Mouse (Mus musculus): ENCODE data around the gene Ptgis. TPM values are rescaled to one million over a fixed set of nuclear protein-coding genes. Genes with fewer than 3 reads are reported as not detected.
A peak's percentile ranks its signal among the peaks of the same experiment; 100 is the strongest.

Gene Ptgis
- polyA plus RNA-seq, 1 experiment from 2014 or later: 23.9 TPM

DNA sequence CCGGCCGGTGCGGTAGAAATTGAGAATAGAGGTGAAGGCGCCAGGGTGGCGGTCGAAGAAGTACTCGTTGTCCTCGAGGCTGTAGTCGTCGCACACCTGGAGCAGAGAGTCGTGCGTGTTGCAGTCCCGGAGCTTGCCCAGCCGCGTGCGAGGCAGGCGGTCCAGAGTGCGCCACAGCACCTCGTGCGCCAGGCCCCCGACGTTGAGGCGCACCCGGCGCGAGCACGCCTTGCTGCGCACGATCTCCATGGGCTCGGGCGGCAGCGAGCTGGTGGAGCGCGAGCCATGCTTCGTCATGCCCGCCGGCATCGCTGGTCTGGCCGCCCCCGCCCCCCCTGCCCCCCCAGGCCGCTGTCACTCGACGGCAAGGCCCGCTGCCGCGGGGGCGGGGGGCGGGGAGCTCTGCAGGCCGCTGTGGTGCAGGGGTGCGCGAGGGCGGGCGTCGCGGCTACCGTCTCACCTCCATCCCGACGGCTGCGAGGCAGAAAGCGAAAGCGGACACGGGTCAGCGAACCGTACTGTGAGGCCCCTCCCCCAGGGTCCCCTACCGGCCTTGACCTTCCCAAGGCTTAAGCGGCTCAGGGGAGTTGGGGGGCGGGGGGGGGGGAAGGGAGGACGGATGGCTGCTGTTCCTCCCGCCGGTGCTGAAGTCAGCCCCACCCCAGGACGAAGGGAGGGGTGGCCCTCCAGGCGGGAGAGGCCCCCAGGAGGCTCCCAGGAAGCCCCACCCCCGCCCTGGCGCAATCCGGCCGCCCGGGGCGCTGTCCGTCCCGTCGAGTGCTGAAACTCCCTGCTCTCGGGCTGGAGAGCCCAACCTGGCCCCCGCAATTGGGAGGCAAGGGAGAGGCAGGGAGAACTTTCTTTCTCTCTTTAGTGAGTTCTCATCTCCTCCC lies 51.8 kb downstream of the Ptgis start:
- peak overlapping the region; percentile 55 for H3K4me3 ChIP-seq (replicated peaks)
- H3K27ac ChIP-seq: no peak overlapping the region
- no peaks in the 10 kb centered on the region for H3K36me3 ChIP-seq
- peak; percentile 15; the same call in 1 of the 2 replicates for ATAC-seq (ENCODE audit: insufficient number of reproducible peaks, insufficient read depth, low FRiP score, low TSS enrichment, low read depth)
- H3K9ac ChIP-seq (replicated peaks): 0 out of 2 replicates have a peak overlapping the region, but pooled peaks have one; percentile 8
- H3K9me3 ChIP-seq: no peaks in the 10 kb centered on the region
- 14% methylated on average over 75 of the region's 83 CpGs for WGBS
- peak overlapping the region; percentile 82 for H3K4me2 ChIP-seq
- H3K27me3 ChIP-seq: peaks cover 86% of the 10 kb centered on the region
- peaks cover 26% of the 10 kb centered on the region for H3K4me1 ChIP-seq (replicated peaks)

DNA sequence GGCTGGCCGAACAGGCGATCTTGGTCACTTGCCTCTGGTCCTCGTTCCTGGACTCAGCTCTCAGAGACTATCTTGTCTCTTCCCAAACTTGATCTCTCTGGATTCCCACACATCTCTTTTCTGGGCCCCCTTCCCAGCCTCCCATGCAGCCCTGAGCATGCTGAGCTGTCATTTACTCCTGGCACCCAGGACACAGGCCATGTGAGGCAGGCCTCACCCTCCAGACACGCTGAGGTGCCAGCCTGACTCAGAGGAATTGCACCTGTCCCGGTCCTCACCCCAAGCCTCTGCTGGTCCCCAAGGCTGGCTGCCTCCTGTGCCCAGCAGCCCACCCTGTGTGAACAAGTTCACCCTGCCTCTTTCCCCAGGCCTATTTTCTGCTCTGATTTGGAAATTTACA lies 53.3 kb downstream of the Ptgis start:
- H3K27me3 ChIP-seq: peaks cover 81% of the 10 kb centered on the region
- H3K27ac ChIP-seq: no peak overlapping the region
- no peaks in the 10 kb centered on the region; the same call in 1 of the 2 replicates for H3K9me3 ChIP-seq
- H3K4me3 ChIP-seq (replicated peaks): no peak overlapping the region
- no peak overlapping the region for H3K9ac ChIP-seq (replicated peaks)
- H3K36me3 ChIP-seq: no peaks in the 10 kb centered on the region
- WGBS: 85% methylated on average over 5 of the region's 5 CpGs
- no peak for ATAC-seq (ENCODE audit: insufficient number of reproducible peaks, insufficient read depth, low FRiP score, low TSS enrichment, low read depth)
- peaks cover 26% of the 10 kb centered on the region for H3K4me1 ChIP-seq (replicated peaks)
- no peak overlapping the region for H3K4me2 ChIP-seq

DNA sequence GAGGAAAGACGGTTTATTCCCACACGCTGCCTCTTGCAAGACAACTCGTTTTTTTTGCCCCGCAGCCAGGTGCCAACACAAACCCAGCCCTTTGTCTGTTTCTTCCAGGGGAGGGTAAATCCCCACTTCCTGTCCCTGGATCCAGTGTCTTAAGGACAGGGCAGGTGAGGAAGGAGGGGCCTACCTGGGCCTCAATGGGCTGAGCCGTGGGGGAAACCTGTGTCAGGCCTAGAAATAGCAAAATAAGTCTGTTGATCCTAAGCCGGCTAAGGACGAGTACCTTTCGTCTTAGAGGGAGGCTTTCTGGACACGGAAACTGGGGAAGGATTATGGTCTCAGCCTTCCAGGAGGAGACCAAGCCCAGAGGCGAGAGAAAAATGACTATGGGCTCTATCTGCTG lies 53.9 kb downstream of the Ptgis start:
- WGBS: 49% methylated on average over 10 of the region's 10 CpGs
- Histone ChIP-seq H3K9ac (replicated peaks) (no peak overlapping the region), H3K4me2 (no peak overlapping the region), H3K27ac (no peak overlapping the region), H3K4me3 (replicated peaks) (no peak overlapping the region), H3K36me3 (no peaks in the 10 kb centered on the region), H3K27me3 (peaks cover 76% of the 10 kb centered on the region), H3K9me3 (no peaks in the 10 kb centered on the region; the same call in 1 of the 2 replicates), H3K4me1 (replicated peaks) (peaks cover 26% of the 10 kb centered on the region)
- no peak for ATAC-seq (ENCODE audit: insufficient number of reproducible peaks, insufficient read depth, low FRiP score, low TSS enrichment, low read depth)

DNA sequence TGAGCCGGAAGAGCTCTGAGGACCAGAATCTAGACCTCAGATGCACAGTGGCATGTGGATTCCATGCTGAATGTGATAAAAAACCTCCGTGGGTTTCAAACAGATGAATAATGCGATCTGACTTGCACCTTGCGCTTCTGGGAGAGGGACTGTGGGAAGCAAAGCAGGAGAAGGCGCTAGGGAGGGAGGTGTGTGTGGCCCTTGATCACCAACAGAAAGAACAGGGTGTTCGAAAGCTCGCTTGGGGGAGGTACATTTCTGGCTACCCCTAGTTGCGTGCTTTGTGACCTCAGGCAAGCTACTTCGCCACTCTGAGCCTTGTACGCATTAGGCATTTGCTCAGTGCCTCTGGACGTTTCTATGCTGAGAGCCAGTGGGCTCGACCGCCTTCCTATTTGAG lies 54.4 kb downstream of the Ptgis start:
- 57% methylated on average over 13 of the region's 13 CpGs for WGBS
- no peaks in the 10 kb centered on the region for H3K36me3 ChIP-seq
- H3K9ac ChIP-seq (replicated peaks): no peak overlapping the region
- no peak for ATAC-seq (ENCODE audit: insufficient number of reproducible peaks, insufficient read depth, low FRiP score, low TSS enrichment, low read depth)
- H3K27me3 ChIP-seq: peaks cover 70% of the 10 kb centered on the region
- peaks cover 26% of the 10 kb centered on the region for H3K4me1 ChIP-seq (replicated peaks)
- H3K4me3 ChIP-seq (replicated peaks): no peak overlapping the region
- H3K9me3 ChIP-seq: no peaks in the 10 kb centered on the region; the same call in 1 of the 2 replicates
- H3K4me2 ChIP-seq: no peak overlapping the region
- no peak overlapping the region for H3K27ac ChIP-seq

DNA sequence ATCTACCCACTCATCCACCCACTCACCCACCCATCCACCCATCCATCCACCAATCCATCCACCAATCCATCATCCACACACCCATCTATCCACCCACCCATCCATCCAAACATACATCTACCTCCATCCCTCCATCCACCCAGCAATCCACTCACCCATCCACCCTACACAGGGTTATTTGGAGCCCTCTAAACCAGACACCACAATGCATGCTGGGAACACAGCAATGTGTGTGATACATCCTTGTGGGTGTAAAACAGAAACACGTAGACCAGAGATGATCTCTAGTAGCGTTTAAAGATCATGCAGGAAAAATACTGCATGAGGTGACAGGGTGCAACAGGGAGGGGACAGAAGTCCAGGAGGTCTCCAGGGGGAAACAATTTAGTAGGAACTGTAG lies 55.0 kb downstream of the Ptgis start:
- no peak overlapping the region for H3K4me3 ChIP-seq (replicated peaks)
- H3K36me3 ChIP-seq: no peaks in the 10 kb centered on the region
- H3K4me2 ChIP-seq: no peak overlapping the region
- no peak overlapping the region for H3K27ac ChIP-seq
- no peaks in the 10 kb centered on the region; the same call in 1 of the 2 replicates for H3K9me3 ChIP-seq
- WGBS: 82% methylated on average over 2 of the region's 2 CpGs
- H3K27me3 ChIP-seq: peaks cover 65% of the 10 kb centered on the region
- H3K4me1 ChIP-seq (replicated peaks): peaks cover 25% of the 10 kb centered on the region
- H3K9ac ChIP-seq (replicated peaks): no peak overlapping the region
- ATAC-seq (ENCODE audit: insufficient number of reproducible peaks, insufficient read depth, low FRiP score, low TSS enrichment, low read depth): no peak

DNA sequence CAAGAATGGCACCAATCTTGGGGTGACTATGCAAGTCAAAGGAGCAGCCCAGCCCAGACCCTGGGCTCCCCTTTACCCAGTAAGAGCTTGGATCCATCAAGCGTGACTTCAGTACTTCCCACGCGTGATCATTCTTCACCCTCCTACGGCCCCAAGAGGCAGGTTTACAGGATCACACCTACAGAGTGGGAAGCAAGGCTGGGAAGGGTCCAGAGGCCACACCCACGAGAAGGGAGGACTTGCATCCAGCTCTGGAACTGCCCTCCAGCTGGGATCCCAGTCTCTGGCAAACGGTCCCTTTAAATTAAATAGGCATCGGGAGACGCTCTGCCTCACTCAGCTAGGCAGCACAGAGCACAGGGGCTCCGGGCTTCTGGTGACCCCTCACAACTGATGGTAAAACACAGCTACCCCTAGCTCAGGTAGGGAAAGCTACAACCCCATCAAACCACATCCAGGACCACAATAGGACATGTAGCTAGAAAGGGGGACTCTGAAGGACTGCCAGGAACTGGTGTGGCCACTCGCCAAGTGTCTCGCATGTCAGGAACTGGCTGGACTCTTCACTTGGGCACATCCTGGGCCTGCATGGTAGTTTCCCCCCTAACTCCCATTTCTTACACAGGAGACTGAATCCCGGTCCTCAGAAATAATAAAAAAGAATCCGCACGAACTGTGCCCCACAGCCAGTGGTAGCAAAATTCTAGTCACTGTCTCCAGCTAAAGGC lies 58.6 kb downstream of the Ptgis start:
- Histone ChIP-seq H3K9me3 (no peaks in the 10 kb centered on the region; the same call in 1 of the 2 replicates), H3K27ac (no peak overlapping the region), H3K4me2 (no peak overlapping the region), H3K4me1 (replicated peaks) (0 out of 2 replicates have a peak, but pooled peaks cover 4% of the 10 kb centered on the region), H3K4me3 (replicated peaks) (no peak overlapping the region), H3K36me3 (no peaks in the 10 kb centered on the region), H3K9ac (replicated peaks) (no peak overlapping the region), H3K27me3 (peaks cover 36% of the 10 kb centered on the region)
- 75% methylated on average over 14 of the region's 14 CpGs for WGBS
- ATAC-seq (ENCODE audit: insufficient number of reproducible peaks, insufficient read depth, low FRiP score, low TSS enrichment, low read depth): no peak

DNA sequence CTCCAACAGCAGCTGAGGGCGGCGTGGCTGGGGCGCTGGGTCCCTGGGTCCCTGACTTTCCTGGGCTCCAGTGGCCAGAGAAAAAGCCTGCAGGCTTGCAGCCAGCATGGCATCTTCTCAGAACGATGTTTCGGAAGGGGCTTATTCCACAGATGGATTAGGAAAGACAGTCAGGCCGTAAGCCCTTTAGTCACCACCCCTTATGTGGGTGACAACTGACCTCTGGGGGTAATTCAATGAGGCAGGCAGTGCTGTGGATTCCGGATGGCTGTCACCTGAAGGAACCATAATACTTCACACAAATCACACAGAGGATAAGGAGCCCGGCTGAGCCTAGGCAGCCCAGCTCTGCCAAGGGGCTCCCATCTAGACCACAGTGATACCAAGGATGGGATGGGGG lies 59.3 kb downstream of the Ptgis start:
- Histone ChIP-seq H3K36me3 (no peaks in the 10 kb centered on the region), H3K27ac (no peak overlapping the region), H3K4me2 (no peak overlapping the region), H3K4me3 (replicated peaks) (no peak overlapping the region), H3K9me3 (no peaks in the 10 kb centered on the region; the same call in 1 of the 2 replicates), H3K9ac (replicated peaks) (no peak overlapping the region), H3K4me1 (replicated peaks) (no peaks in the 10 kb centered on the region), H3K27me3 (peaks cover 31% of the 10 kb centered on the region)
- ATAC-seq (ENCODE audit: insufficient number of reproducible peaks, insufficient read depth, low FRiP score, low TSS enrichment, low read depth): no peak
- WGBS: 71% methylated on average over 8 of the region's 8 CpGs

DNA sequence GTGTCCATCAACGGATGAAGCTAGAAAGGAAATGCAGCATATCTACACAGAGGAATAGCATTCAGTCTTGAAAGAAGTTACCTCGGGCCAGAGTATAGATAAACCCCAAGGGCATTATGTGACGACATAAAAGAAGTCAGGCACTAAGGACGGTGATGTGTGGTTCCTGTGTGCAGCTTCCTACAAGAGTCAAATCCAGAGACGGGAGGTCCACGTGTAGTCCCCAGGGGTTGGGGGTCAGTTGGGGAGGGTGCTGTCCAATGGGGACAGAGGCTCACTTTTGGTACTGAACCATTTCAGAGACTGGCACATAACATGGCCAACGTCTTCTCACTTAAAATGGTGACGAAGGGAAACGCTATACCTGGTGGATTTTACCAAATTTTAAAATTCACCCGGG lies 61.1 kb downstream of the Ptgis start:
- ATAC-seq (ENCODE audit: insufficient number of reproducible peaks, insufficient read depth, low FRiP score, low TSS enrichment, low read depth): no peak
- 85% methylated on average over 10 of the region's 10 CpGs for WGBS
- no peaks in the 10 kb centered on the region for H3K36me3 ChIP-seq
- no peaks in the 10 kb centered on the region for H3K4me1 ChIP-seq (replicated peaks)
- H3K9me3 ChIP-seq: no peaks in the 10 kb centered on the region; the same call in 1 of the 2 replicates
- H3K9ac ChIP-seq (replicated peaks): no peak overlapping the region
- H3K27ac ChIP-seq: no peak overlapping the region
- no peak overlapping the region for H3K4me2 ChIP-seq
- no peak overlapping the region for H3K4me3 ChIP-seq (replicated peaks)
- H3K27me3 ChIP-seq: peaks cover 13% of the 10 kb centered on the region

DNA sequence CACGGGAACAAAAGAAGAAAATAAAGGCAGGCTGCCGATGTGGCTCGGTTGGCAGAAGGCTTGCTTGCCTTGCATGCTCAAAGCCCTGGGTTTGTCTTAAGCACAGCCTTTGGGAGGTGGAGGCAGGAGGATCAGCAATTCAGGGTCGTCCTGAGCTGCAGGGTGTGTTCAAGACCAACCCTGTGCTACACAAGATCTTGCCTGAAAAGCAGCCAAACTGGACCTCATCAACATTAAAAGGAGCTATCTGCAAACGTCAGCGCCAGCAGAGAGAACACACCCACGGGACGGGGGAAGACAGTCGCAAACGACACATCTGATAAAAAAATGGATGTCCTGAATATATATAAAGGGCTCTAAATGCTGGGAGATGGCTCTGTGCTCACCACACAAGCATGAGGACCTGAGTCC lies 63.2 kb downstream of the Ptgis start:
- H3K27me3 ChIP-seq: peaks cover 8% of the 10 kb centered on the region; the same call in 1 of the 2 replicates
- H3K9ac ChIP-seq (replicated peaks): no peak overlapping the region
- H3K9me3 ChIP-seq: no peaks in the 10 kb centered on the region
- 71% methylated on average over 10 of the region's 10 CpGs for WGBS
- no peak overlapping the region for H3K27ac ChIP-seq
- H3K4me2 ChIP-seq: no peak overlapping the region
- H3K36me3 ChIP-seq: no peaks in the 10 kb centered on the region
- no peak overlapping the region for H3K4me3 ChIP-seq (replicated peaks)
- ATAC-seq (ENCODE audit: insufficient number of reproducible peaks, insufficient read depth, low FRiP score, low TSS enrichment, low read depth): no peak
- no peaks in the 10 kb centered on the region for H3K4me1 ChIP-seq (replicated peaks)

DNA sequence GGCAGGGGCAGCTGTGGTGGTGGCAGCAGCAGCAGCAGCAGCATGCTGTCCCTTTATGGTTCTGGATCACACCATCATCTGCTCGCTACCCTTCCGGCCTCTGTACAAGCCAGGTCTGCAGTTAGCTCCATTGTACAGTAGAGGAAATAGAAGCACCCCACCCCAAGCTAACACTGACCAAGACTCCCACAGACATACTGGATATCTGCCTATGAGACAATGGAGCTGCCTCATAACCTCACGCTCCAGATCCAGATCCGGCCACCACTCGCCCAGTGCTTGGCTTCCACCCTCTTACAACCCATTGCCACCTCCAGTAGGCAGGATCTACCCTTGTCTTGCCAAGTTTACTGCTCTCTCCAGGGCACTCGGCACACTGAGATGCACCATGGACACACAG lies 65.1 kb downstream of the Ptgis start:
- no peak overlapping the region for H3K4me2 ChIP-seq
- H3K36me3 ChIP-seq: no peaks in the 10 kb centered on the region
- no peaks in the 10 kb centered on the region for H3K9me3 ChIP-seq
- ATAC-seq (ENCODE audit: insufficient number of reproducible peaks, insufficient read depth, low FRiP score, low TSS enrichment, low read depth): no peak
- H3K27ac ChIP-seq: no peak overlapping the region
- no peak overlapping the region for H3K9ac ChIP-seq (replicated peaks)
- no peak overlapping the region for H3K4me3 ChIP-seq (replicated peaks)
- WGBS: 84% methylated on average over 6 of the region's 6 CpGs
- peaks cover 8% of the 10 kb centered on the region; the same call in 1 of the 2 replicates for H3K27me3 ChIP-seq
- H3K4me1 ChIP-seq (replicated peaks): no peaks in the 10 kb centered on the region
